Mouse (Mus musculus): ENCODE results near the gene Dpp9.
A peak's percentile ranks its signal among the peaks of the same experiment; 100 is the strongest.

The Dpp9 gene

GRCm38 (mm10) chr17:56139355-56139754 lies 79.3 kb downstream of the Dpp9 start:
- peak; percentile 48 to 59 for DNase-seq

GRCm38 (mm10) chr17:56137839-56138613 lies 80.7 kb downstream of the Dpp9 start:
- DNase-seq: peak in 1 of 2 experiments; percentile 31

Data from cerebellum, adult 18-20 months (tissue).